Mouse (Mus musculus) c-Kit-positive CD71-positive TER-119-positive erythroid progenitor cells, embryonic 14.5 days (primary cell): Measurements from ENCODE around the gene Trappc10.
A peak's percentile ranks its signal among the peaks of the same experiment; 100 is the strongest.

Experiments
- DNase-seq: peaks from one replicate; pipeline ENCODE4 v3.0.0-alpha.2; 2013; ENCODE audit warnings: low spot score

Gene Trappc10

DNA sequence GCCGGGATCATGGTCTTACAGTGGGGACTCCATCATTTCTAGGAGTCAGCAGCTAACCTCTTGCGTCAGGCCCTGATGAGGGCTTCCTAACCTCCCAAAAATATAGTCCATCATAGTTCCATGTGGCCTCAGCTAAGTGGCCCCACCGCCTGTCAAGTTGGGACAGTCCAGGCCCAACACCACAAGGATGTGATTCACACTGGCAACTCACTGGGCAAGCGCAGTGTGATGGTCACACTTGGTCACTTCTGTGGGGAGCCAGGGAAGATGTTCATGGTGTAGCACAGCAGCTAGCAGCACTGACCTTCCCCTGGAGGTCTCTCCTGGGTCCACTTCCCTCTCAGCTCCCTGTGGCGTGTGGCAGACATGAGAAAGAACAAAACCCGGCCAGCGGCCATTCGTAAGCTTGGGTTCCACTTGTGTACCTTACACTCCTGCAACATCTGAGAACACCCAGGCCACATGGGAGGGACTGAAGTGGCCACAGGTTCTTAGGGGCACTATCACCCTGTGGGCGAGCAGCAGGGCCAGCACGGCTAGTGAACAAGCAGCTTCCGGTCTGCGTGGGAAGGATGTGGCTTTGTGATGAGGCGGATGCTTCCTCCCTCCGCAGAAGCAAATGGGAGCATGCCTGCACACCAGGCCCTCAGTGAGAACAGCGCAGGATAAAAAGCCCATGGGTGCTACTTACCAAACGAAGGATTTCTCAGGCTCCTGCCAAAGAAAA is 83.9 kb downstream of the Trappc10 start:
- no peak for DNase-seq

GRCm38 (mm10) chr10:78159906-78160305 is 84.5 kb downstream of the Trappc10 start:
- peak; percentile 68 for DNase-seq

DNA sequence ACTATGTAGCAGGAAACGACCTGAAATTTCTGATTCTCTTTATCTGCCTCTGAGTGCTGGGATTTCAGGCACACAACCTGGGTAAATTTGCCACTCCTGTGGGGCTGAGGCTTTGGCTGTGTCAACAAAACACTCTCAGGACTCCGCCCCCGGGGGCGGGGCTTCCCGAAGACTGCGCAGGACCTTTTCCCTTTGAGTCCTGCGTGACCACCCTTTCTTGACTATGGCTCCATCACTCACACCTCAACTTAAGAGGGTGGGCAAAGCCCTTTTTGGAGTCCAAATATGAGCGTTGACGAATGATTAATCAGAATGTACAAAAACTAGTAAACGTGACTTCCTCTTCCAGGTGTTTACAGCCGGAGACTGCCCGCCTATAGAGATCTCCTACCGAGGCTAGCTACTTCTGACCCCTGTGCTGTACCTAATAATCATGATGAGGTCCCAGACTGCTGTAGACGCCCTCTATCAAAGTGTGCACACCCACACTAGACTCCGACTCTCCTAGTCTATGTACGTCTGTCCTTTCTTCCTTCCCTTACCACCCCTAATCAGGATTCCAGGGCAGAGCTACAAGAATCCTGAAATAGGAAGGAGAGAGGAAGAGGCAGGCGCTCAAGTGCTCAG is 85.1 kb downstream of the Trappc10 start:
- DNase-seq, result peak; percentile 40

DNA sequence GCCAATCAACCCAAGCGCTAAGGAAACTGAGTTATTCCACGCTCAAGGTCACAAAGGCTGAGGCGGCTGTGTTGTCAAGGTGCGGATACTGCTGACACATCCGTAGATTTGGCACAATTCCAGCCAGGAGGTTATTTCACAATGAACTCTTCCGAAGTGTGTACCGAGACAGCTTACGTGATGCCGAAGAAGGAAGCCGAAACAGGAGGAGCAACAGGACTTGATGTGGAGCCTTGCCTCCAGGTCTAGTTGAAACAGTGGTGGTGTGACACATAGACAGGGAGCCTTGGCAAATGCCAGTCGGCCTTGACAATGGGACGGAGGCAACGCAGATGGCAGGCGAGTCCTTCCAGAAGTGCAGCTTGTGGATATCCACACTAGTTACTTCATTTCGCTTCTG is 86.4 kb downstream of the Trappc10 start:
- no peak for DNase-seq

- DNase-seq, result no peak
Measured at GRCm38 (mm10) chr10:78156926-78157325, 87.5 kb downstream of the Trappc10 start.

DNA sequence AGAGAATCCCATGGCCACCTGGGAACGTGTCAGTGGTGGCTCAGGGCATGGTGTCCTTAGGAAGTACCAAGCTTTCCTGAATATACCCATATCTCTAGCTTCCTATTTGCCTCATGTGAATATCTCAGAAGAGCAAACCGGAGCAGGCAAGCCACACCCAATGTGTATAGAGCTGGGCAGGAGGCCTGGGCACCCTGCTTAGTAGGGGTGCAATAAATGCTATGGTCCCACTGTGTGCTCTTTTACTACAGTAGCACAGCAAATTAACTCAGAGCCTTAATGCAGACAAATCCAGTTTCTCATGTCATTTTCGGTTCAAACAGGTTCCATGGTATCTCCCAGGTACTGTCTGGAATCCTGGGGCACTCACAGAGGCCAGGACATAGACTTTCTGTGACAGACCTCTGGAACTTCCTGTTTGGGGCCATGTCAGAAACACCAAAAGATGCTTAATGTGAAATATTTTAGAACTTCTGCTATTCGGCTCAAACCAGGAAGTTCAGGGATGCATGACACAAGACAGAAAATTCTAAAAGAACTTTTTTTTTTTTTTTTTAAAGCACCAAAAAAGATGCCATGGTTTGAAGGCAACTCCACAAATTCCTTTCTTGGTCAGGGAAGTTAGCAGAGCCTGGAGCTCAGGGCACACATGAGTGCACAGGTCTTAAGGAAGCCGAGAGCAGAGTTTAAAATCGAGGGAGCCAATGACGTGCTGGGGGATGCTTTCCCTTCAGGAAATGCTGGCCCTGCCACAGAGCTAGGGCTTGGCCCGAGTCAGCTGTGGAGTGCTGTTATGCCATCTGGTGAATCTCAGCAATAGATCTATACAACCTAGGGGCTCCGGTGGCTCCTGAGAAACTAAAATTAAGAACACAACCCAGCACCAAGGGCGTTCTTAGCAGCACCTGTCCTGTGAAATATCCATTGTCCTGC is 95.3 kb downstream of the Trappc10 start:
- no peak for DNase-seq

DNA sequence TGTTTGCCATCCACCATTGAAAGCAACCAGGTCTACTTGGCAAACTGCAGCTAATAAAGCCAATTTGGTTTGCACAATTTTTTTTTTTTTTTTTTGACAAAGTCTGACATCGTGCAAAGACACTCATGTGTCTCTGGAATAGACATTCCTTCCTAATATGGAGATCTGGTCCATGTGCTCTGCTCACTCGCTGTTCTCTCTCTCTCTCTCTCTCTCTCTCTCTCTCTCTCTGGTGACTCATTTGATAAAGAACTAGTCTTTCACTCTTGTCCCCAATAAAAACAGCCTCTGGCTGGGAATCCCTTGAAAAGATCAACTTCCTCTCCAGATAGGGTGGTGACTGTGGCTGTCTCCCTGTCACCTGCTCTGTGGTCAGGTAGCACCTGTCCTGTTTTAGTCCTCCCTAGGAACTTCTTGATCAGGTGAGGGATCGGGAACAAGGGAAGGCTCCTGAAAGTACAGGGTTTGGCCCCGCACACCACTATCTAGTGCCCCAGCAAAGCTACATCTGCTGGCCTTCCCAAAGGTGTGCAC is 96.5 kb downstream of the Trappc10 start:
- DNase-seq, result no peak

DNA sequence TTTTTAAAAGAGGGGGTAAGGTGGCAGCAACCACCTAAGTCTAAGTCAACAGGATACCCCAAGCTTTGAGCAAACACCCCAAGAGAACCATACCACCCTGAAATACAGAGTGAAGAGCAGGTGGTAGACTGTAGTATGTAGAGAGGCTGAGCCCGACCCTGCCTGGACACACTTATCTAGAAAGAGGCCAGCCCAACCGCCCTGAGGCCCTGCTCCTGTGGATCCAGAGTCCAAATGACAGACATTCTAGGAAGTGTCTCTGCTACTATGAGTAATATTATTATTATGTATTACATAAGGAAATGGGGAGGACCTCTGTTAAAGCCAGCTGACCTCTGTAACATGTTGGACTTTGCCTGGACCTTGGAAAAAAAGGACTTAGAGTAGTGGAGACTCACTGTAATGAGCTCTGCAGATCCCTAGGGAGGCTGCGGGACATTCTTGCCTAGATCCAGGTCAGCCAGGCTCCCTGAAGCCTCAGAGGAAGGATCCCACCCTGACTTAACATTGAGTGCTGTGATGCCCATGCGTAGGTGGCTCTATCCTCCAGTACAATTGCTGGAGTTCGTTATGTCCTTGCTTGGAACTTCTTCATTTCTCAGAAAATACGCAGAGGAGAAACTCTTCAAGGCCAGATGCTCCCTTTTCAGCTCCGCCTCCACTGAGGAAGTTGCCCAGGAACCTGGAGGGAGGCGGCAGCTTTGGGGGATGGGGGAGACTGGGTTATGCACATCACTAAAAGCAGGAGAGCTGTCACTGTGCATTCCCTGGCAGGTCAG is 100.5 kb downstream of the Trappc10 start:
- no peak for DNase-seq

DNA sequence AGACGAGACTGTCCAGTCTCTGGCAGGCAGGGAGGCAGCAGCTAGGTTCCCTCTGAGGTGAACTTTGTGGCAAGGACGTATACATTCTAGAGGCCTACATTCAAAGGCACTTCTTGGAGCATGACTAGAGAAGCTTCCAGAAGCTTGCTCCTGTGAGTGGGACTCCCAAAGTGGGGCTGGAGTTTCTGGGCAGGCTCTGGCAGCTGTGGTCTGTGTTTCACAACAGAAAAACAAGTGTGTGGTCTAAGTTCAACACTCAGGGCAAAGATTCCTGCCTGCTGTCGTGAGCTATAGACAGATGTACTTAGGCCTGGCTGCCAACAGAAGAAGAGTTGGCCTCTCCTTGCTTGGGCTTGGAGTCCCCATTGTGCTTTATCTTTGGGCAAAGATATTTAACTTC is 103.6 kb downstream of the Trappc10 start:
- DNase-seq, result no peak

DNA sequence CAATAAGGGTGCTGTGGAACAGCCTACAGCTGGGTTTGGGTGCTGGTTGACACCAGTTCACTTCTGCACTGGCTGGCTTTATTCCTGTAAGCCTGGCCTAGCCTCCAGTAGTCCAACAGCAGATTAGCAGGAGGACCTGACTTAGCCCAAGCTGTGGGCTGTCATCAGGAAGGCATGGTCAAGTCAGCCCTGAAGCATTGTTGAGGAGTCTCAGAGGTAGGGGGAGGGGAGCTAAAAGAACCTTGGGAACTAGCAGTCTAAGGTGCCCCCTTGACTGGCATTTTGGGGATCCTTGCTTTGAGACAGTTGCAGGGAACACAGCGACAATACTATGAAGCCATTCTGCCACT is 104.2 kb downstream of the Trappc10 start:
- no peak for DNase-seq

DNA sequence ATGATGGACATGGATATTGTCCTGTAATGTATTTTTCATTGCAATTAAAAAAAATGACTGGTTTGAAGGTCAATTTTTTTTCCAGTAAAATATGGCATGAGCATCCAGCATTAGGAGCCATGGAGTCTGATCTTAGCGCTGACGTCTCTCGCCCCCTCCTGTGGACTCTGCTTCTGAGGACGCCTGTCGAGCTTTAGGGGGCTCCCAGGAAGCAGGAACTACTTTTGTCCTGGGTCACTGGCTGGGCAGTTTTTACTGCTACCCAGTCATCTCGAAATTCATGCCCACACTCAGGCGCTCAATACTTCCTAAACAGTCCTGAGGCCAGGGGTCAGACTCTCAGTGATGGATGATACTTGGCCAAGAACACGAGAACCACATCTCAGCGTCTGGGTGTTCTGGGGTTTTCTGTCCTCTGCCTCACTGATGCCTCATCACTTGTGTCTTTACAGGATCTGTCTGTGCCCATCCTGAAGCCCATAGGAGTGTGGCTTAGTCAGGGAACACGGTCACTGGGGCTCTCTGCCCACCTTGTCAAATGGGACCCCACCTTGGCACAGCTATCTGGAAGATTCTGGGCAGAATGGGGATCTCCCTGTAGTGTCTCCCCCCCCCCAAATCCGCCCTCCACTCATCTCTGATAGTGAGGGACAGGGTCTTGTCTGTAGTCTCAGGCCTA is 104.7 kb downstream of the Trappc10 start:
- no peak for DNase-seq

- DNase-seq, result no peak
Measured at GRCm38 (mm10) chr10:78138812-78139523, 105.5 kb downstream of the Trappc10 start.

GRCm38 (mm10) chr10:78137191-78137590 is 107.2 kb downstream of the Trappc10 start:
- DNase-seq, result no peak
